In the genomic region with DNA sequence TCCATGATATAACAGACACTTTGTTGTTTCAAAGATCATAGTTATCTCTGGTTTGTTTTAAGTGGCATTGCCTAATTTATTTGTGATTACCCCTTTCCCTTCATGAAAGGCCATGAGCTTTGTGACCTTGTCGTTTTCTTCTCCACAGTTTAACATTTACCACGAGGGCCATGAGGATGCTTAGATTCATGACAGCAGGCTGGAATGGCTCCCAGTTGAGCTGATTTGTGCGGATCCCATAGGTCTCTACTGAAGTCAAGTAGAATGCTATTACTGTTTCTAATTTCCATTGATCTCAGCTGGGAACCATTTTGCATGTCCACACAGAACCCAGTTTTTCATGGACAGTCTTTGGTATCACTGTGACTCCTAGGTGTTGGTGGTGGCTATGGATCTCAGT, we compare ENCODE assay signal across 23 mouse cellular contexts.
DNase-seq lines count a peak whose midpoint lies in the region; ATAC-seq lines count a peak whose summit lies in the region.
"Had no signal": no experiment of that assay in that cellular context is flagged by ENCODE, and none has a peak within 500 bp of the region (broad histone marks: within the 10 kb centered on the region; RNA-seq: fewer than 3 reads in every experiment).

No protein-coding gene starts in this region.

- no peak for ATAC-seq in kidney, embryonic 14.5 days (ENCODE audit: low FRiP score, low TSS enrichment)
- no peak for ATAC-seq in intestine, embryonic 15.5 days
- ATAC-seq: activated CD4-positive, CD25-positive, alpha-beta regulatory T cell, adult 4 months; CD4-positive, CD25-positive, alpha-beta regulatory T cell, adult 4 months; forebrain, embryonic 13.5 days; forebrain, embryonic 16.5 days; Patski had no signal

- no peaks in the 10 kb centered on the region for H3K9me3 ChIP-seq in kidney, embryonic 14.5 days (ENCODE audit: control insufficient read depth, low read length)
- no peaks in the 10 kb centered on the region for H3K9me3 ChIP-seq in intestine, embryonic 15.5 days
- H3K9me3 ChIP-seq: embryonic facial prominence, embryonic 10.5 days; embryonic facial prominence, embryonic 12.5 days; forebrain, embryonic 13.5 days had no signal

- H3K9ac ChIP-seq in kidney, embryonic 14.5 days (ENCODE audit: low read depth, low read length), result no peak overlapping the region
- H3K9ac ChIP-seq in intestine, embryonic 15.5 days, result no peak overlapping the region
- H3K9ac ChIP-seq: embryonic facial prominence, embryonic 12.5 days; forebrain, embryonic 13.5 days had no signal

- DNase-seq in adrenal gland, adult (ENCODE audit: inconsistent age in 2 of 2, low spot score in 1 of 2), result peak; percentile 40 to 85
- DNase-seq in adrenal gland, adult 8-10 months, result no peak
- peak; percentile 56 for DNase-seq in adrenal gland, postnatal 10 days
- no peak for DNase-seq in adrenal gland, adult 18-20 months (ENCODE audit: low spot score in 2 of 2)
- DNase-seq in kidney, postnatal 4 days, result peak; percentile 23 to 24
- DNase-seq in adrenal gland, postnatal 36 days, result peak; percentile 57 to 60
- DNase-seq: B cell, adult 2 months; cerebellum, adult 11-12 months; cerebellum, adult 2 months; cerebellum, adult 9-10 months; cerebellum, postnatal 10 days; cerebellum, postnatal 25 days had no signal

- H3K27me3 ChIP-seq in kidney, embryonic 14.5 days (ENCODE audit: control insufficient read depth, insufficient read depth, low read length), result no peaks in the 10 kb centered on the region
- no peaks in the 10 kb centered on the region for H3K27me3 ChIP-seq in intestine, embryonic 15.5 days (replicated peaks)
- H3K27me3 ChIP-seq: CH12.LX; embryonic facial prominence, embryonic 12.5 days; forebrain, embryonic 13.5 days; Patski had no signal

- WGBS in kidney, embryonic 14.5 days, result 36% methylated on average over 3 of the region's 3 CpGs
- 53% methylated on average over 3 of the region's 3 CpGs for WGBS in intestine, embryonic 15.5 days

- H3K36me3 ChIP-seq in kidney, embryonic 14.5 days (ENCODE audit: control insufficient read depth, insufficient read depth, low read length), result peaks cover 24% of the 10 kb centered on the region; the same call in 1 of the 2 replicates
- H3K36me3 ChIP-seq in intestine, embryonic 15.5 days, result no peaks in the 10 kb centered on the region
- H3K36me3 ChIP-seq: G1E had no signal

- H3K4me2 ChIP-seq in kidney, embryonic 14.5 days (replicated peaks; ENCODE audit: low read depth, low read length), result no peak overlapping the region
- no peak overlapping the region for H3K4me2 ChIP-seq in intestine, embryonic 15.5 days (replicated peaks)
- H3K4me2 ChIP-seq: embryonic facial prominence, embryonic 12.5 days; forebrain, embryonic 13.5 days had no signal

- no peak overlapping the region for H3K27ac ChIP-seq in kidney, embryonic 14.5 days (ENCODE audit: low read depth, low read length)
- H3K27ac ChIP-seq in intestine, embryonic 15.5 days, result no peak overlapping the region
- H3K27ac ChIP-seq: embryonic facial prominence, embryonic 10.5 days; embryonic facial prominence, embryonic 12.5 days; forebrain, embryonic 13.5 days had no signal

- H3K4me3 ChIP-seq in kidney, embryonic 14.5 days (ENCODE audit: low read length), result no peak overlapping the region
- no peak overlapping the region for H3K4me3 ChIP-seq in intestine, embryonic 15.5 days (replicated peaks)
- H3K4me3 ChIP-seq: embryonic facial prominence, embryonic 10.5 days; embryonic facial prominence, embryonic 12.5 days; forebrain, embryonic 13.5 days had no signal

- peaks cover 7% of the 10 kb centered on the region; the same call in 1 of the 2 replicates for H3K4me1 ChIP-seq in kidney, embryonic 14.5 days (ENCODE audit: control insufficient read depth, insufficient read depth, low read length)
- H3K4me1 ChIP-seq in intestine, embryonic 15.5 days (replicated peaks), result no peaks in the 10 kb centered on the region
- H3K4me1 ChIP-seq: embryonic facial prominence, embryonic 10.5 days; embryonic facial prominence, embryonic 12.5 days; forebrain, embryonic 13.5 days had no signal

Comparison
In these comparisons a context has a peak if more than half of its experiments do, and no peak if none do; other contexts are left out.
1. DNase-seq: peak in adrenal gland, adult (2 of 2), adrenal gland, postnatal 10 days (single experiment), kidney, postnatal 4 days (2 of 2) and adrenal gland, postnatal 36 days (2 of 2); none in adrenal gland, adult 8-10 months (single experiment) and adrenal gland, adult 18-20 months (0 of 2).